Mouse (Mus musculus): ENCODE measurements around the gene Scn4a.

DNA sequence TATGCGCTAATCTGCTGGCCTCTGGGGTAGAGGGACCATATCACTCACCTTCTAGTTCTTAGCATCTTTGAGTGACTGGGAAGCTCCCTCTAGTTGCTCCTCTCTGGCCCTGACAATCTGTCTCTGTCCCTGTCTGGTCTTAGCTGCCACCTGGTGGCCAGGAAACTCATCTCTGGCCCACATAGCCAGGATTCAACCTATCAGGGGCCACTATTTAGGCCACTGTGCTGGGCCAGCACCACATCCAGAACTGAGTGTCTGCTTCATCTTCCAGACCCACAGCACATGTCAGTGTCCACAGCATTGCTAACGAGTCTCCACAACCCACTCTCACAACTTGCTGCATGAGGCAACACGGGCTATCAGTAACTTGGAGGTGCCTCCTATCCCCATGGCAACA, 44.6 kb upstream of the Scn4a start:
- TF ChIP-seq CTCF (IDR thresholded peaks at IDR 0.05; ENCODE audit: borderline replicate concordance, insufficient read depth, low read depth, low read length) (peak; percentile 38; the same call in 1 of the 2 replicates), POLR2A (IDR thresholded peaks at IDR 0.05; ENCODE audit: borderline replicate concordance, insufficient read depth, low read length) (no peak)

All from cerebellum, adult 2 months (tissue).